Mouse (Mus musculus) C2C12 (cell line): Measurements from ENCODE around the gene Akap13.

Experiments used
- CTCF ChIP-seq: IDR thresholded peaks from one replicate; pipeline ENCODE4 v1.5.1; 2011; ENCODE audit not compliant: control insufficient read depth, insufficient read depth, insufficient read length
- MYOG ChIP-seq: IDR thresholded peaks from one replicate; pipeline ENCODE4 v1.6.1; 2011; ENCODE audit not compliant: control insufficient read depth, insufficient read length; ENCODE audit errors: extremely low read depth
- USF1 ChIP-seq: IDR thresholded peaks from one replicate; pipeline ENCODE4 v1.6.1; 2011; ENCODE audit warnings: low read depth, mild to moderate bottlenecking, control low read depth, moderate library complexity

DNA sequence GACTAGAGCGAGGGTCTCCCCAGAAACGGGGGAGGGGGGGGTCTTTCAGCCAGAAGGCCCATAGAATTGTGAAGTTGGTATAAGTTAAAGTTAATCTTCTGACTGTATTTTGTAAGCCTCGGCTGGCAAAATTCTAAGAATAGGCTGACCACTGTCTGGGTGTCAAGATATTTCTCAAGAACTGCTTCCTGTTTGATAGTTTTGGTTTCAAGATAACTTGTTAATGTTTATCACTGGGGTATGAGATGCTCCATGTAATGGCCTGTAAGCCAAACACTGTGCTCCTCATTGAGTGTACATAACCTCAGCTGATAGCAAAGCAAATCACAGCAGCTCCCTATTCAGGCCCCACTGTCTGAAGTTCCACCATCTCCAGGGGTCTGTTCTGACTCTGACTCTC is 332.0 kb downstream of the Akap13 start:
- TF ChIP-seq USF1 (no peak), CTCF (no peak), MYOG (no peak)
